Mouse (Mus musculus) brain, embryonic 18.5 days (tissue): ENCODE data around the gene Trp53i13.
"Not testable (repeated sequence)": the region's sequence is repeated elsewhere in the genome, so short reads cannot be mapped to it uniquely, and the experiment has no call there.

Experiments
- DNase-seq: peaks from one replicate; pipeline ENCODE4 v3.0.0-alpha.2; 2012; ENCODE audit warnings: low read depth, low spot score

Trp53i13 gene

DNA sequence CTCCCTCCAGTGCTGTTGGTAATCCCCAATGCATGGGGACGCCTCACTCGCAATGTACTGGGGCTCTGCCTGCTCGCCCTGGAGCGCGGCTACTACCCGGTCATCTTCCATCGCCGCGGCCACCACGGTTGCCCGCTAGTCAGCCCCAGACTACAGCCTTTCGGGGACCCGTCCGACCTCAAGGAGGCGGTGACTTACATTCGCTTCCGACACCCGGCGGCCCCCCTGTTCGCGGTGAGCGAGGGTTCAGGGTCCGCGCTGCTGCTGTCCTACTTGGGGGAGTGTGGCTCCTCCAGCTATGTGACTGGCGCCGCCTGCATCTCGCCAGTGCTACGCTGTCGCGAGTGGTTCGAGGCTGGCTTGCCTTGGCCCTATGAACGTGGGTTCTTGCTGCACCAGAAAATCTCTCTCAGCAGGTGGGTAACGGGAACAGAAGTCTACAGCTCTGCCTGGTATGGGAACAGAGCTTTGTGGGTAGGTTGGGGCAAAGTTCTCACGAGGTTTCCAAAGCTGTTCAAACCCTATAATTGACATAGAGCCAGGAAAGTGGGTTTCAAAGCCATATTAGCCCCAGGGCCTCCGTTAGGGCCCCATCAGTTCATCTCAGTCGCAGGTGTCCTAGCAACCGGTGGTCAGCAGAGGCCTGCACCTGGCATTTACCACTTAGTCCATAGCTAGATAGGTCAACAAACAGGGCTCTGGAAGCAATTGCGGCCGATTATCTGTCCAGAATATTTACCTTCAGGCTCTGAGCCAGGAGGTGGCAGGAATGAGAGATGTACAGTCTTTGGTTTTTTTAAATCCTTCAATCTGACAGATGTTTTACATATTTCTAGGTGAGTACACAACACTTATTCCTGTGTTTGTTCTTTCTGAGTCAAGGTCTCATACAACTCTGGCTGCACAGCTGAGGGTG, at the start of gene Trp53i13:
Trp53i13 (minus strand) TSS at position 344 of the 916 bp plus-strand sequence.
- no peak for DNase-seq

GRCm38 (mm10) chr11:77545261-77545660, 29.5 kb upstream of the Trp53i13 start:
- DNase-seq = no peak

GRCm38 (mm10) chr11:77532202-77532846, 16.5 kb upstream of the Trp53i13 start:
- DNase-seq = no peak

DNA sequence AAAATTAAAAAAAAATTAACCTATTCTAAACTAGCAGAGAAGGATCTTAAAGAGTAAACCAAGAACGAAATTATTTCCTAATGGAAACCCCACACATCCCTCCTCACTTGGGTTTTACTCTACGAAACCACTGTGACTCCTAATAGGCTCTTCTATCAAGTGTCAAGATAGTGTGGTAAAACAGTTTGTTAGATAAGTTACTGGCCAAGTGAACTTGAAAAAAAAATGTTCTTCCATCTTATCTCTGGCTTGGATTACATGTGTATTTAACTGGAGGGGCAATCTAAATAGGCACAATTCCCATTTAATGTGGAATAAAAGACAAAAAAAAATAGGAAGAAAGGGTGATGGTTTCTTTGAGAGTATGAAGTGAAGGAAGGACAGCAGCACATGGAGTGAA, 15.1 kb upstream of the Trp53i13 start:
- DNase-seq = no peak

- DNase-seq = no peak
Measured at GRCm38 (mm10) chr11:77529644-77530043, 13.9 kb upstream of the Trp53i13 start.

GRCm38 (mm10) chr11:77528420-77528819, 12.6 kb upstream of the Trp53i13 start:
- DNase-seq = not testable (repeated sequence)

DNA sequence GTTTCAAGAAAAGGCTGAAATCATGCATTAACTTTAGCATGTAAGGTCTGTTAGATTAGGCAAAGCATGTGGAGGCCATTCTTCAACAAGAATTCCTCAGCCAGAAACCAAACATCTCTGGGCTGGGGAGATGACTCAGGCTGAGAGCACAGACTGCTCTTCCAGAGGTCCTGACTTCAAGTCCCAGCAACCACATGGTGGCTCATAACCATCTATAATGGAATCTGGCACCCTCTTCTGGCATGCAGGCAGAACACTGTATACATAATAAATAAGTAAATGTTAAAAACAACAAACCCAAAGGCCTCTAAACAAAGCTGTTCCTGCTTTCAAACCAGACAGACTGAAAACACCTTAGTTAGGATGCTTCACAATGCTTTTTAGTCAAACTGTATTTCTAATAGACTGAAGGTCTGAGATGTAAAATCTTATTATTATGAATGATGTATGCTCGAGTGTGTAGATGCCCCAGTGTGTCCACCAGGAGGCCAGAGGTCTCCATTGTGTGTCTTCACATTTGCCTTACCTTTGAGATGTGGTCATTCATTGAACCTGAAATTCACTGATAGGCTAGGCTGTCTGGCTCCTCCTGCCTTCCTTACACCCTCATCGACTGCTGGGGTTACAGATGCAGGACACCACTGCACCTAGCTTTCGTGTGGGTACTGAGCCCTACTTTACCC, 10.2 kb upstream of the Trp53i13 start:
- no peak for DNase-seq

GRCm38 (mm10) chr11:77520601-77521529, 5.1 kb upstream of the Trp53i13 start:
- DNase-seq = no peak

- DNase-seq = no peak
Measured at GRCm38 (mm10) chr11:77519043-77519442, 3.3 kb upstream of the Trp53i13 start, which contains the start of gene Gm10392. Gene Gm10392, minus strand, starts transcription at chr11:77519198.

DNA sequence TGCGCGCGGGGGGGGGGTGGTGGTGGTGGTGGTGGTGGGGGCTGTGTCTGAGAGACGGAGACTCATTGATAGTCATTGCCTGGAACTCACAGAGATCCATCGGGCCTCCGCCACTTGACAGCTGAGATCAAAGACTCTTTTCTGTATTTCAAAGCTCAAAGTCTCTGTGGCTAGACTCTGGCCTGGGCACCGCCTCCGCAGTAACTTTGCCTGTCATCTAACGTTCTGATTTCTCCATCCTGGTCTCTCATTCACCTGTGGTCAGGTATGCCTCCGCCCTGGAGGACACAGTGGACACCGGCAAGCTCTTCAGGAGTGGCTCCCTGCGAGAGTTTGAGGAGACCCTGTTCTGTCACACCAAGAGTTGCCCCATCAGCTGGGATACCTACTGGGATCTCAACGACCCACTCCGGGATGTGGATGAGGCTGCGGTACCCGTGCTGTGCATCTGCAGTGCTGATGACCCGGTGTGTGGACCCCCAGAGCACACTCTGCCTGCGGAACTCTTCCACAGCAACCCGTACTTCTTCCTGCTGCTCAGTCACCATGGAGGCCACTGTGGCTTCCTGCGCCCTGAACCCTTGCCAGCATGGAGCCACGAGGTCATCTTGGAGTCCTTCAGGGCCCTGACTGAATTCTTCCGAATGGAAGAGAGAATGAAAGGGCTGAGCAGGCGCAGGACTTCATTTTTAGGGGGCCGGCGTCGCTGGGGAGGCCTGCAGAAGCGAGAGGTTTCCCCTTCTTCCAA, 2.4 kb upstream of the Trp53i13 start:
- no peak for DNase-seq

DNA sequence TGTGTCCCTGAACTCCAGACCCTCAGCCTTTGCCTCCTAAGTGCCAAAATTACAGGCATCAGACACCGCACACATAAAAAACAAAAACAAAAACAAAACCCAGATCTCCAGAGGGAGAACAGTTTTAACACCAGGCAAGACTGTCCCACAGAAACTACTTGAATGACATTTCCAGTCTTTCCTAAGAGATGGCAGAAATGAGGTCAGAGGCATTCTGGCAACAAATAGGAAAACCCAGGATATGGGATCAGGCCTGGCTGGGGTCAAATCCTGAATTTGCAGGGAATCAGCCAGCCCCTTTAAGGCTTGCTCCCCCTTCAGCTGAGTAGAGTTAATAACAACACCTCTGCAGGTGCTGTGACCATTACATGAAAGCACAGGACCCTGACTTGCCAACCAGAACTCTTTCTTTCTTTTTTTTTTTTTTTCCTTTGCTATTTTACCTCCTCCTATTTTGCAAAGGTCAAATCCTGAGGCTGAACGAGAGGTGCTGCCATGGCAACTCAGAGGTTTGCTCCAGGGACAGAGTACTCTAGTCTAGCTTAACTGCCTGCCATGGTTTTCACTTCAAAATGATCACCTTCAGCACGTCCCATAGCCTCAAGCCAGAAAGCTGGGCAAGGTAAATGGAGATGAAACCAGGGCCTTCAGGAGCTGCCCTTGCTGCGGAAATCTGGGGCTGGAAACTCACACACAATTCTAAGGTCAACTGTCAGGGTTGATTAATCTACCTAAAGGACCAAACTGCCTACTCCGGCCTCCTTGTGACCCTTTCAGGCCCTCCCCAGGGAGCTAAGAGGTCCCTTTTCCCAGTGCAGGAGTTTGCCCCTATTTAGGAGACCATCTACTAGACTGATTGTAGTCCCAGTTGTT, 1.0 kb upstream of the Trp53i13 start:
- no peak for DNase-seq

DNA sequence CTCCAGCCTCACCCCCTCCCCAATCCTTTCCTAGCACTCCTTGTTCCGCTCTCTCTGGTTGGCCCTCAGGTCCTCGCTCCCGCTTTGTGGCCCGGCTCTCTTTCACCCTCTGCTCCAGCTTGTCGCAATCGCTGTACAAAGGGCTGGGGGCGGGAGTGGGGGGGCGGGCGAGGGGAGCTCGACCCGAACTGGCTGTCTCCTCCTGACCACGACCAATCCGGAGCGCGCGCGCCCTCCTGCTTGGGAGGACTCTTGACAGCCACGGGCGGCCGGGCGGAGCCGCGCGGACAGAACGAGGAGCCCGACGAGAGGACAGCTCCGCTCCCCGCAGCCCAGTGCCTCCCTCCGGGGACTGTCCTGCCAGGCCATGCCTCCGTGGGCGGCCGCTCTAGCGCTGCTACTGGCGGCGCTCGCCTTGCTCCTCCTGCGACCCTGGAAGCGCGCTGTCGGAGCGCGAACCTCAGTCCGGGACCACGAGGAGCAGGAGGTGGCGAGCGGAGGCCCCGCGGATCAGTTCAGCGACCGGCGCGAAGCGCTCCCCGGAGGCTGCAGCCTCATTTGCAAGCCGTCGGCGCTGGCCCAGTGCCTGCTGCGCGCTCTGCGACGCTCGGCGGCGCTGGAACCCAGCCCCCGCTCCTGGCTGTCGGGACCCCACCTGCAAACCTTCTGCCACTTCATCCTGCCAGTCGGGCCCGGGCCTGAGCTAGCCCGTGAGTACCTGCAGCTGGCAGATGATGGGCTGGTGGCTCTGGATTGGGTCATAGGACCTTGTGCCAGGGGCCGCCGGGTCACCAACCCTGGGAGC, 746 bp downstream of the Trp53i13 start, which contains the start of gene Abhd15:
Abhd15 (plus strand) TSS at position 290 of the 805 bp plus-strand sequence.
- DNase-seq = no peak

DNA sequence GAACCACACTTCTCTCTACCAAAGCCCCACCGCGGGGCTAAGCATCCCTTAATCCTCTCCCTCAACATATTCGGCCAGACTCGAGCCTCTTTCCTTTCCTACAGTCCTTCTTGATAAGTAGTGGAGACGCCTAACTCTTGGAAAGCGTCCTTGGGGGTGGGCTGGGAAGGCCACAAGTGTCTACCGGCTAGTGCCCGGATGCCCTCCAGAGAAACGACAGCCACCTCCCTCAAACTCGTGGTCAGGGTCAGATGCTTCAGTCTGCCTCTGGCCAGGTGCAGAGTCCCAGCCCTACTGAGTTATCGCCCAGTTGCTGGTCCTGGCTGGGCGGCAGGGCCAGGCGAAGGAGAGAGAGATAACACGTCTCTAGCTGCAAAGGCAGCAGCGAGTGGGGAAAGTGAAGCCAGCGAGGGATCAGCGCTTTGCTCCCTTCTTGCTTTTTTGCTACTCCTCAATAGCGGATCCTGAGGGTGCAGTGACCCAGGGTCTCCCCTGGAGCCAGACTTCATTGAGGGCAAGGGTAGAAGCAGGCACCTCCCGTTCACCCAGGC, 1.4 kb downstream of the Trp53i13 start:
- DNase-seq = no peak

DNA sequence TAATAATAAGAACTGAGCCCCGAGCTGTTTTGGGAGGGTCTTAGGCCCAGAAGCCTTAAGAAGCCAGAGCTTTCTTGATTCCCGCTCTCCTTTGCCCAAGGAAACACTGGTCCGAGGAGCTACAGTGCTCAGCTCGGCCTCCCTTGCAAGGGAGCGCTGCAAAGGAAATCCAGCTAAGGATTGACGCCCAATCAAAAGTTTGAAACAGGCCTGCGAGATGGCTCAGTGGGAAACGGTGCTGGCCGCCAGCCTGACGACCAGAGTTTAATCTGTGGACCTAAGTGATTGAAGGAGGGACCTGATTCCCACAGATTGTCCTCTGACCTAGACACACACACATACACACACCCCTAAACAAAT, 2.0 kb downstream of the Trp53i13 start:
- no peak for DNase-seq

DNA sequence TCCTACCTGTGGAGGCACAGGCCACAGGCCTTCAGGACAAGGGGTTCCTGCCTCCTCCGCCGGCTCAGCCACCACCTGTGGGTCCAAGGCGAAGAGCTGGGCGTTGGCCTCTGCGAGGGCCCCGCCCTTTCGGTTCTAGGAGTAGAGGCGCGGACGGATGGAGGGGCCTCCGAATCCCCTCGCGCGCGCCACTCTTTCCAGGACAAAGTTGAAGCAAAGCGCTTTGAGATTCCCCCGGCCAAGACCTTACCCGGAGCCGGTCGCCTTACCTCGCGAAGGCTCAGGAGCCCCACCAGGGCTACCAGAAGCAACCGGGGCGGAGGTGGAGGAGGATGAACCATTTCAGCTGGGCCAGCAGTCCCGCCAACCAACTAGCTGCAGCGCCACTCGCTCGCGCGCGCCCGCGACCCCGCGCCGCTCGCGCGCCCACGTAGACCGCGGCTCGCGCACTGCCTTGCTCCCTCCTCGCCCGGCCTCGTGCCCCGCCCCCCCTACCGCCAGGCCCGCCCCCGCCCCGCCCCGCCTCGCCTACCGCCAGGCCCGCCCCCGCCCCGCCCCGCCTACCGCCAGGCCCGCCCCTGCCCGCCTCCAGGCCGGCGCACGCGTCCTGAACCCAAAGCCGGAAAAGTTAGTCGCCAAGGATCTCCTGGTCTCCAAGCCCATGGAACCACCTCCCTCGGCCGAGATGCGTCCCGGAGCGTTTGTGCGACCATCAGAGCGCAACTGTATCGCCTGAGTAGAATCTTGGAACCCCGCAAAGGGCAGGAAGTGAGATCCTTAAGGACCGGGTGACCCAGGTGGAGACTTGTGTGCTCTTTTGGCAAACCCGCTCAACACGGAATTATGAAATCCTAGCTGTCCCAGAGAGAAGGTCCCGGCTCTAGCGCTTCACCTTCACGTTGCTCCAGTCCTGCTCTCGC, 2.6 kb downstream of the Trp53i13 start:
- no peak for DNase-seq

DNA sequence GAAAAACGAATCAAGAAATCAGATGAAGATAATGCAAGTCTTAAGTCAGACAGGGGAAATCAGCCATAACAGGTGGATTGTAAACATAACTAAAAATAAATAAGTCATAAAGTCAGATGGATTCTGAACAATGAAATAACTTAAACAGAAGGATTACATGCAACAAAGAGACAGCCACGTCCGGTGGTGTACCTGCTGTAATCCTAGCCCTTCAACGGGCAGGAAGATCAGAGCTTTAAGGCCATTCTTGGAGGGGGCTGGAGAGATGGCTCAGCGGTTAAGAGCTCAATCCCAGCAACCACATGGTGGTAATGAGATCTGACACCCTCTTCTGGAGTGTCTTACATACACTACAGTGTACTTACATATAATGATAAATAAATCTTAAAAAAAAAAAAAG, 4.4 kb downstream of the Trp53i13 start:
- no peak for DNase-seq
